Mouse (Mus musculus) gastrocnemius, postnatal 36 days (tissue): ENCODE data around the gene Aes. TPM values are rescaled to one million over a fixed set of nuclear protein-coding genes. Genes with fewer than 3 reads are reported as not detected.

ENCODE experiments used
- total RNA-seq, 2 experiments: library from RNA; stranded (reverse); gene quantifications; 2 replicates each; pipeline ENCODE4 v1.2.3; 2021

Aes gene
- total RNA-seq, 2 experiments from 2014 or later: 847 to 848 TPM

Other genes with a start within 250 kb of the Aes start
- gene Cactin, start 238.4 kb upstream of the Aes start, total RNA-seq: 10 to 100 TPM in 1 of 2 experiments, 1 to 10 TPM in 1; 7.6 to 10.2 TPM
- gene Tbxa2r, start 230.8 kb upstream of the Aes start, total RNA-seq: under 1 TPM; 0.87 to 0.99 TPM
- gene Gipc3, start 216.2 kb upstream of the Aes start, total RNA-seq: 1 to 10 TPM; 1.1 to 1.3 TPM
- 10 to 100 TPM; 19.7 to 20.9 TPM for gene Hmg20b, start 209.0 kb upstream of the Aes start, total RNA-seq
- 1 to 10 TPM; 2.2 to 2.6 TPM for gene Mfsd12, start 202.0 kb upstream of the Aes start, total RNA-seq
- gene 4930404N11Rik, start 193.7 kb upstream of the Aes start, total RNA-seq: under 1 TPM; 0.37 to 0.41 TPM
- 10 to 100 TPM; 14.2 to 15.9 TPM for gene Fzr1, start 181.0 kb upstream of the Aes start, total RNA-seq
- 10 to 100 TPM; 36.5 to 42.5 TPM for gene Dohh, start 175.1 kb upstream of the Aes start, total RNA-seq
- gene Gm48551, start 175.0 kb upstream of the Aes start, total RNA-seq: 1 to 10 TPM in 1 of 2 experiments, under 1 TPM in 1; 0.89 to 1.2 TPM
- under 1 TPM; 0.59 to 0.77 TPM for gene Gm48552, start 170.5 kb upstream of the Aes start, total RNA-seq
- under 1 TPM; 0.37 to 0.38 TPM for gene Smim24, start 166.4 kb upstream of the Aes start, total RNA-seq
- gene Nfic, start 103.9 kb upstream of the Aes start, total RNA-seq: 100 to 1,000 TPM; 219 to 237 TPM
- not detected for gene Celf5, start 76.8 kb upstream of the Aes start, total RNA-seq
- 10 to 100 TPM; 42.1 to 44.9 TPM for gene Ncln, start 63.1 kb upstream of the Aes start, total RNA-seq
- 1 to 10 TPM in 1 of 2 experiments, under 1 TPM in 1; 0.46 to 1.5 TPM for gene S1pr4, start 59.4 kb upstream of the Aes start, total RNA-seq
- gene Gna15, start 35.3 kb upstream of the Aes start, total RNA-seq: under 1 TPM in 1 of 2 experiments, not detected in 1; 0.20 TPM
- gene Gna11, start 14.3 kb upstream of the Aes start, total RNA-seq: 10 to 100 TPM; 23.6 TPM
- 1 to 10 TPM; 4.4 to 4.7 TPM for gene Tle2, start 15.1 kb downstream of the Aes start, total RNA-seq
- gene Tle6, start 41.6 kb downstream of the Aes start, total RNA-seq: 1 to 10 TPM; 4.2 to 4.9 TPM
- gene BC025920, start 46.8 kb downstream of the Aes start, total RNA-seq: 1 to 10 TPM; 2.3 TPM
- gene Sirt6, start 68.3 kb downstream of the Aes start, total RNA-seq: 1 to 10 TPM; 3.5 to 4.1 TPM
- gene Ankrd24, start 69.1 kb downstream of the Aes start, total RNA-seq: 1 to 10 TPM; 7.0 to 8.7 TPM
- 1 to 10 TPM; 1.2 to 1.6 TPM for gene Gm10778, start 89.6 kb downstream of the Aes start, total RNA-seq
- 1 to 10 TPM; 4.4 to 6.0 TPM for gene Zfp433, start 145.3 kb downstream of the Aes start, total RNA-seq
- gene Gm3055, start 211.7 kb downstream of the Aes start, total RNA-seq: under 1 TPM in 1 of 2 experiments, not detected in 1; 0.38 TPM